Mouse (Mus musculus) hindbrain, embryonic 10.5 days (tissue): ENCODE results near the gene Samd14. TPM values are rescaled to one million over a fixed set of nuclear protein-coding genes. Genes with fewer than 3 reads are reported as not detected.

Experiments used
- DNase-seq: peaks from one replicate; pipeline ENCODE4 v3.0.0-alpha.2; 2017; ENCODE audit warnings: low spot score
- H3K27ac ChIP-seq: fragments of 300-500 bp; sonication (generic); 2 replicates; pipeline ENCODE4 v1.5.1; 2016; ENCODE audit warnings: mild to moderate bottlenecking, moderate library complexity
- H3K27me3 ChIP-seq: fragments of 300-500 bp; sonication (generic); 2 replicates; pipeline ENCODE4 v1.6.1; 2016; ENCODE audit warnings: mild to moderate bottlenecking; ENCODE audit not compliant: poor library complexity, insufficient read depth, severe bottlenecking
- H3K36me3 ChIP-seq: fragments of 300-500 bp; sonication (generic); 2 replicates; pipeline ENCODE4 v1.6.1; 2016; ENCODE audit warnings: mild to moderate bottlenecking, moderate library complexity
- H3K4me1 ChIP-seq: fragments of 300-500 bp; sonication (generic); replicated peaks from 2 replicates; pipeline ENCODE4 v1.6.1; 2016; ENCODE audit warnings: mild to moderate bottlenecking
- H3K4me3 ChIP-seq: fragments of 300-500 bp; sonication (generic); 2 replicates; pipeline ENCODE4 v1.5.1; 2016; ENCODE audit warnings: mild to moderate bottlenecking, moderate library complexity
- H3K9me3 ChIP-seq: fragments of 300-500 bp; sonication (generic); 2 replicates; pipeline ENCODE4 v1.6.1; 2016; ENCODE audit warnings: mild to moderate bottlenecking, moderate library complexity
- WGBS: fragments of 180-500 bp; shearing (Covaris S2); methylation state at CpG from one replicate; pipeline ENCODE4 v1.1.7; 2016; 5-methylcytosine and 5-hydroxymethylcytosine counted together
- polyA plus RNA-seq: library from polyadenylated mRNA; unstranded; fragments of >200 nt; fragmentation: Nextera tagmentation; extraction: Ambion mirVana; gene quantifications from 2 replicates; pipeline ENCODE4 v1.2.1, GENCODE M21; 2016

The Samd14 gene
- polyA plus RNA-seq, 1 experiment from 2014 or later = 71.5 TPM

DNA sequence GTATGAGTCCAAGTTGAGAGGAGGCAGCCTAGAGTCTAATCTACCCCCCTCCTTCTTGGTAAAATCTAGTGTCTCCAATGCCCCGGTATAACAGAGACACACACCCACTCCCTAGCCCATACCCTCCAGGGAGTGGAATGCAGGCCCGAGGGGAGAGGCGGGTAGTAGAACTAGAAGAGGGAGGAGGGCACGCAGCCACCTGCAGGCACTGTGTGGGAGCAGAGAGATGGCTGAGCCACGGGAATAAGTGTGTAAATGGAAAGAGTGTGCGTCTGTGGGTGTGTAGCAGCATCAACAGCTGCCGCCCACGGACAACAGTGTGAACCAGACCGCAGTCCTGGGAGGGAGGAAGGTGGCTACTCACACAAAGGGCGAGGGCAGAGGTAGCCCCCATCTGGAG is 25.2 kb downstream of the Samd14 start:
- peaks cover 25% of the 10 kb centered on the region for H3K4me1 ChIP-seq
- 65% methylated on average over 10 of the region's 10 CpGs for WGBS
- no peaks in the 10 kb centered on the region for H3K9me3 ChIP-seq
- H3K4me3 ChIP-seq = no peak overlapping the region
- DNase-seq = no peak
- no peak overlapping the region for H3K27ac ChIP-seq
- peaks cover 19% of the 10 kb centered on the region for H3K27me3 ChIP-seq
- H3K36me3 ChIP-seq = no peaks in the 10 kb centered on the region

- peaks cover 27% of the 10 kb centered on the region for H3K27me3 ChIP-seq
- no peak for DNase-seq
- no peak overlapping the region for H3K4me3 ChIP-seq
- 96% methylated on average over 5 of the region's 5 CpGs for WGBS
- no peaks in the 10 kb centered on the region for H3K36me3 ChIP-seq
- no peaks in the 10 kb centered on the region for H3K9me3 ChIP-seq
- peaks cover 38% of the 10 kb centered on the region for H3K4me1 ChIP-seq
- H3K27ac ChIP-seq = 0 out of 2 replicates have a peak overlapping the region, but pooled peaks have one; percentile 16
These were observed 26.8 kb downstream of the Samd14 start for GRCm38 (mm10) chr11:95036521-95036920.

DNA sequence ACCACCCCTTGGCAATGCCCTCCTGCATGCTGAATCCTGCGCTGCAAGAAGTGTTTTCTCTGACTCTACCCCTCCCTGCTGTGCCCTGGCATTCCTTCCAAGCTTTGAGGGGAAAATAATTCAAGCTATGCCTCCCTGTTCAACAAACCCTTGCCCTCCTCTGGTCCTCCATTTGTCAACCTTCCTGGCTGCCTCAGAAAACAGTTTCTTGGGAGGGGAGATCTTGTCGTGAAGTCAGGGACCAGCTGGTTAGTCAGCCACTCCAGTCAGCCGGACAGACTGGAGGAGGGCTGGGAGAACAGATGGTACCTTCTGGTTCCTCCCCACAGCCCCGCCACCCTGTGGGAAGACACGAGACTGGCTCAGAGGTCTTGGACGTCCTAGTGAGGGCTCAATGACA is 27.6 kb downstream of the Samd14 start:
- Histone ChIP-seq H3K9me3 (no peaks in the 10 kb centered on the region), H3K4me1 (peaks cover 44% of the 10 kb centered on the region), H3K4me3 (no peak overlapping the region), H3K36me3 (no peaks in the 10 kb centered on the region), H3K27ac (0 out of 2 replicates have a peak overlapping the region, but pooled peaks have one; percentile 40), H3K27me3 (peaks cover 27% of the 10 kb centered on the region)
- 60% methylated on average over 6 of the region's 6 CpGs for WGBS
- DNase-seq = no peak

DNA sequence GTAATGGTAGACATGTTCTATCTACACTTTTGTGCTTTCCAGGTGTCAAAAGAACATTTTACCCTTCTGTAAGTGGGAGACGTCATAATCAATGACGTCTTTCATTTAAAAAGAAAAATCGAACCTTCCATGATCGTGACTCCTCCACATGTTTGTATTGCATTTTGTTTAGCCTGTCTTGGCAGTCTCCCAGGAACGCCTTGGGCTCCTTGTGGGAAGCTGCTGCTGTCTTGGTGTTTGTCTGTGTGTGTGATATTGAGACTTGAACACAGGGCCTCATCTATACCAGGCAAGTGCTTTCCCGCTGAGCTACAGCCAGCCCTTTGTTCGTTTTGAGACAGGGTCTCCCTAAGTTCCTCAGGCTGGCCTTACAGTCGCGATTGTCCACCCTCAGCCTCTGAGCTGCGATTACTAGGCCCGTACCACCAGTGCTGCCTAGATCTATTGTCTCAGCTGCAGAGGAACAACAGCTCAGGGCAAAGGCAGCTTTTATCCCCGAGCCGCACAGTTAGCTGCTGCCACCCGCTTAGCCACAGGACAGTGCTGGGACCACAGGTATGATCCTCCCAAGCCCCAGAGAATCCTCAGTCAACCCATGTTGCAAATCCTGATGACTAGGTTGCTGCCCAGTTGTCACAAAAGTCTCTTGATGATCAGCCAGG is 28.6 kb downstream of the Samd14 start:
- no peak overlapping the region for H3K4me3 ChIP-seq
- peaks cover 22% of the 10 kb centered on the region for H3K27me3 ChIP-seq
- no peaks in the 10 kb centered on the region for H3K36me3 ChIP-seq
- peaks cover 44% of the 10 kb centered on the region for H3K4me1 ChIP-seq
- H3K27ac ChIP-seq = 0 out of 2 replicates have a peak overlapping the region, but pooled peaks have one; percentile 6
- H3K9me3 ChIP-seq = no peaks in the 10 kb centered on the region
- no peak for DNase-seq
- WGBS = 74% methylated on average over 14 of the region's 14 CpGs

DNA sequence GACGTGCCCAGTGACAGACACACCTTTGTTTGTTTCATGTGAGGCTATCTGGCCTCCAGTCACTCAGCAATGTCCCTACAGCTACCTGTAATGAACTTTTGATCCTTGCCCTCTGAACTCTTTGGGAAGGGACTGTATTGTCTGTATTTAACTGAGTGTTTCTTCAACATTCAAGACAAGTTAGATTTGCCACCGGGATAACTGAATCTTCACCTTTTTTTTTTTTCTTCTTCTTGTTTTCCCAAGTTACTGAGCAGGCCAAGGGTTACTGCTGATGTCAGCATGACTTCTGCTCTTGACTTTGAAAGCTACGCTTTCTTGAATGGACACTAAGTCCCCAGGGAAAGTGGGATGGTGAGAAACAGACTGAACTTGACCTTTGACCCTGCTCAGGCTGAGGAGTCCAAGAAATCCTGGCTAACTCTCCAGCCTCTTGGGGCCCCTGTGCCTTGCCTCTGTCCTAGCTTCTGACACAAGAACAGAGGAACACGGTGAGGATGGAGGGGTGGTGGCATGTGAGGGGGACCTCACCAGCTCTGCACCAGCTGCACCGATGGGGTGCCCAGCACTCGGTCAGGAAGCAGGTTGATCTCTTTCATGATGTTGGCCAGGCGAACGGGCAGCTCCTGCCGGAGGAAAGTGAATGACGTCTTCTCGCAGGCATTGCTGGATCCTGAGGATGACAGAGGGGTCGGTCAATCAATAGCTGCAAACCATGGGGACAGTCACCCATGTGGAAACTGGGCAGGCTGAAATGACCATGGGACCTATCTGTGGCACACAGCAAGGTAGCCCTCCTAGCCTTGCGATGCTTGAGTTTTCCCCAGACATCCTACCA is 29.4 kb downstream of the Samd14 start:
- peaks cover 40% of the 10 kb centered on the region for H3K4me1 ChIP-seq
- no peaks in the 10 kb centered on the region for H3K36me3 ChIP-seq
- no peak overlapping the region for H3K27ac ChIP-seq
- whole genome bisulfite sequencing = 85% methylated on average over 13 of the region's 13 CpGs
- no peaks in the 10 kb centered on the region for H3K9me3 ChIP-seq
- H3K4me3 ChIP-seq = no peak overlapping the region
- peaks cover 19% of the 10 kb centered on the region for H3K27me3 ChIP-seq
- DNase-seq = no peak

DNA sequence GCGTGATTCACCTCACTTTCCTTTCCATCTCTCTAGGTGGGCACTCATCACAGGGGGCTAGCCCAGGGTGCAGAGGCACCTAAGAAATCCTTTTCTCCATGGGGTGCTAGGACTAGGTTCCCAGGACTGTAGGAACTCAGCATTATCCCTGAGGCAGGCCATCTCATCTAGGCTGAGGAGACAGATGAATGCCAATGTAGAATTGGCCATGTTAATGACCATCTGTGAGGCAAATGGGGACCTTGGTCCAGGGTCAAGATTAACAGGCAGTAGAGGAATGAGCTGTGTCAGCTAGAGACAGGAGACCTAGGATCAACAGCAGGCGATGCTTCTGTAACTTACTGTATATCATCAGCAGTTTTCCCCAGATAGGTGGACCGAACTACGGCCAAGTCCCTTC is 30.1 kb downstream of the Samd14 start:
- peak overlapping the region; percentile 80; the same call in 1 of the 2 replicates for H3K4me3 ChIP-seq
- H3K27ac ChIP-seq = no peak overlapping the region
- H3K27me3 ChIP-seq = peaks cover 22% of the 10 kb centered on the region
- no peaks in the 10 kb centered on the region for H3K36me3 ChIP-seq
- H3K4me1 ChIP-seq = peaks cover 41% of the 10 kb centered on the region
- DNase-seq = no peak
- 82% methylated on average over 4 of the region's 4 CpGs for WGBS
- no peaks in the 10 kb centered on the region for H3K9me3 ChIP-seq

GRCm38 (mm10) chr11:95040491-95041138 is 30.9 kb downstream of the Samd14 start:
- H3K27me3 ChIP-seq = peaks cover 29% of the 10 kb centered on the region
- H3K27ac ChIP-seq = peak overlapping the region; percentile 84
- no peaks in the 10 kb centered on the region for H3K9me3 ChIP-seq
- DNase-seq = peak; percentile 22
- H3K4me1 ChIP-seq = peaks cover 37% of the 10 kb centered on the region
- H3K36me3 ChIP-seq = no peaks in the 10 kb centered on the region
- WGBS = 2% methylated on average over 20 of the region's 20 CpGs
- peak overlapping the region; percentile 80 for H3K4me3 ChIP-seq

- H3K4me1 ChIP-seq = peaks cover 37% of the 10 kb centered on the region
- DNase-seq = peak; percentile 97
- peaks cover 28% of the 10 kb centered on the region for H3K27me3 ChIP-seq
- H3K9me3 ChIP-seq = no peaks in the 10 kb centered on the region
- H3K27ac ChIP-seq = peak within 1 kb of the TSS; percentile 84
- H3K36me3 ChIP-seq = no peaks in the 10 kb centered on the region
- peak within 1 kb of the TSS; percentile 80 for H3K4me3 ChIP-seq
- WGBS = 0% methylated on average over 41 of the region's 41 CpGs
These were observed 31.5 kb downstream of the Samd14 start, which contains the start of gene Pdk2 for GRCm38 (mm10) chr11:95041139-95041609. Pdk2 (minus strand) TSS chr11:95041354.

- WGBS = under 1% methylated on average over 11 of the region's 11 CpGs
- peak; percentile 85 for DNase-seq
- Histone ChIP-seq H3K9me3 (no peaks in the 10 kb centered on the region), H3K27ac (no peak overlapping the region), H3K36me3 (no peaks in the 10 kb centered on the region), H3K27me3 (peaks cover 28% of the 10 kb centered on the region), H3K4me1 (peaks cover 33% of the 10 kb centered on the region), H3K4me3 (peak overlapping the region; percentile 80)
These were observed 32.4 kb downstream of the Samd14 start for GRCm38 (mm10) chr11:95042096-95042495.

GRCm38 (mm10) chr11:95043060-95043459 is 33.4 kb downstream of the Samd14 start:
- no peaks in the 10 kb centered on the region for H3K9me3 ChIP-seq
- peaks cover 28% of the 10 kb centered on the region for H3K27me3 ChIP-seq
- WGBS = 83% methylated on average over 4 of the region's 4 CpGs
- H3K4me3 ChIP-seq = no peak overlapping the region
- peaks cover 30% of the 10 kb centered on the region for H3K4me1 ChIP-seq
- DNase-seq = no peak
- no peak overlapping the region for H3K27ac ChIP-seq
- no peaks in the 10 kb centered on the region for H3K36me3 ChIP-seq

DNA sequence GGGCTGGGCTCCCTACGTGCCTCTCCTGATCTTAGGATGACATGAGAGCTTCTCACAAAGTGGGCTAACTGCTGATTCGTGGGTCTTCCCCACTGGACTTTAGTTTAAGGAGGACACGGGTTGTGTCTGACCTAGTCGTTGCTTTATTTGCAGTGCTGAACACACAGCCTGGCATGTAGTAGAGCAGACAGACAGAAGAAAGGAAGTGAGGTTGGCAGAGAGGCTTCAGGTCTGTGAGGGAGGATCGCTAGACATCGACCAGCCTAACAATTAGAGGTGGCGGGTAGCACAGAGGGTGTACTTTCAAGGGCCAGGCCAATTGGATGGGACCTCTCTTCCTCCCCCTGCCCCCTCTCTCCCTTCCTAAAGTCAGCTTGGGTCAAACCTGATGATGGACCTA is 33.9 kb downstream of the Samd14 start:
- peaks cover 28% of the 10 kb centered on the region for H3K27me3 ChIP-seq
- DNase-seq = no peak
- H3K4me1 ChIP-seq = peaks cover 30% of the 10 kb centered on the region
- no peaks in the 10 kb centered on the region for H3K9me3 ChIP-seq
- no peak overlapping the region for H3K4me3 ChIP-seq
- H3K27ac ChIP-seq = no peak overlapping the region
- no peaks in the 10 kb centered on the region for H3K36me3 ChIP-seq
- WGBS = 58% methylated on average over 7 of the region's 7 CpGs

- H3K27me3 ChIP-seq = peaks cover 25% of the 10 kb centered on the region
- no peaks in the 10 kb centered on the region for H3K36me3 ChIP-seq
- no peak overlapping the region for H3K4me3 ChIP-seq
- peaks cover 25% of the 10 kb centered on the region for H3K4me1 ChIP-seq
- H3K9me3 ChIP-seq = no peaks in the 10 kb centered on the region
- DNase-seq = no peak
- WGBS = 57% methylated on average over 13 of the region's 13 CpGs
- 0 out of 2 replicates have a peak overlapping the region, but pooled peaks have one; percentile 5 for H3K27ac ChIP-seq
These were observed 34.6 kb downstream of the Samd14 start for GRCm38 (mm10) chr11:95044185-95044870.
